Mouse (Mus musculus) erythroblast, embryonic 14.5 days (primary cell): ENCODE data around the gene Iglon5. TPM values are rescaled to one million over a fixed set of nuclear protein-coding genes. Genes with fewer than 3 reads are reported as not detected.

Source experiments
- H3K27me3 ChIP-seq: 2 replicates; pipeline ENCODE4 v1.6.1; 2012; ENCODE audit warnings: inconsistent platforms; ENCODE audit not compliant: control insufficient read depth
- H3K36me3 ChIP-seq: 2 replicates; pipeline ENCODE4 v1.6.1; 2012; ENCODE audit warnings: mild to moderate bottlenecking, inconsistent platforms; ENCODE audit not compliant: control insufficient read depth
- H3K4me1 ChIP-seq: 2 replicates; pipeline ENCODE4 v1.6.1; 2012; ENCODE audit warnings: inconsistent platforms; ENCODE audit not compliant: control insufficient read depth
- H3K4me3 ChIP-seq: replicated peaks from 2 replicates; pipeline ENCODE3; 2012; ENCODE audit warnings: moderate library complexity, mild to moderate bottlenecking, inconsistent platforms
- H3K9me3 ChIP-seq: 2 replicates; pipeline ENCODE4 v1.6.1; 2012; ENCODE audit warnings: low read length, inconsistent platforms, mixed read lengths; ENCODE audit not compliant: control insufficient read depth
- GATA1 ChIP-seq: IDR thresholded peaks from 2 replicates; pipeline ENCODE4 v1.6.1; 2012; ENCODE audit warnings: low read length, inconsistent platforms, mixed read lengths
- TAL1 ChIP-seq: IDR thresholded peaks from 3 replicates; pipeline ENCODE4 v1.6.1; 2012; ENCODE audit warnings: low read length, inconsistent platforms, mixed read lengths
- polyA plus RNA-seq: library from polyadenylated mRNA; stranded (reverse); fragments of >175 nt; gene quantifications from 2 replicates; pipeline ENCODE4 v1.2.3, GENCODE M21; 2012

Gene Iglon5
- polyA plus RNA-seq, 1 experiment, result not detected

- Histone ChIP-seq H3K4me1 (peaks cover 16% of the 10 kb centered on the region), H3K9me3 (no peaks in the 10 kb centered on the region), H3K27me3 (no peaks in the 10 kb centered on the region), H3K4me3 (no peak overlapping the region), H3K36me3 (peaks cover 64% of the 10 kb centered on the region)
- TF ChIP-seq TAL1 (no peak), GATA1 (no peak)
Measured at GRCm38 (mm10) chr7:43452609-43453008, 37.3 kb downstream of the Iglon5 start.

GRCm38 (mm10) chr7:43451726-43452125 lies 38.1 kb downstream of the Iglon5 start:
- peaks cover 55% of the 10 kb centered on the region for H3K36me3 ChIP-seq

DNA sequence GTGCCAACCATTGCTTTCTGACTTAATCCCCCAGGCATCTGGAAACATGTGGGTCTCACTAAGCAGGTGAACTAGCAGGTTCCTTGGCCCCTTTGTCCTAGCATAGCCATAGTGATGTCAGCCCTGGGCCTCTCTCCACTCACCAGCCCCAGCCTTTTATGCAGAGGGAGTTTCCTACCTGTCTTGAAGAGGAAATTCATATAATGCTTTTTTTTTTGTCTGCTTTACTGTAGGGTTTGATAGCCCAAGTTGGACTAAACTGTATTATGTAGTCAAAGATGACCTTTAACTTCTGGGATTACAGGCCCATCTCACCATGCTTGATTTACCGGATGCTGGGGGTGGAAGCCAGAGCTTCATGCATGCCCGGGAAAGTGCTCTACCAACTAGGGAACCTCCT lies 40.1 kb downstream of the Iglon5 start:
- Histone ChIP-seq H3K36me3 (peaks cover 38% of the 10 kb centered on the region), H3K4me1 (peaks cover 30% of the 10 kb centered on the region), H3K27me3 (no peaks in the 10 kb centered on the region), H3K4me3 (no peak overlapping the region), H3K9me3 (no peaks in the 10 kb centered on the region)
- no peak for TF ChIP-seq TAL1
- no peak for TF ChIP-seq GATA1

More at GRCm38 (mm10) chr7:43451726-43452125, 38.1 kb downstream of the Iglon5 start:
- H3K27me3 ChIP-seq, result no peaks in the 10 kb centered on the region
- no peaks in the 10 kb centered on the region for H3K9me3 ChIP-seq
- H3K4me1 ChIP-seq, result peaks cover 16% of the 10 kb centered on the region
- H3K4me3 ChIP-seq, result no peak overlapping the region
- TF ChIP-seq TAL1 (no peak), GATA1 (no peak)

GRCm38 (mm10) chr7:43448246-43448645 lies 41.6 kb downstream of the Iglon5 start:
- no peaks in the 10 kb centered on the region for H3K9me3 ChIP-seq
- H3K4me3 ChIP-seq, result no peak overlapping the region
- H3K4me1 ChIP-seq, result peaks cover 39% of the 10 kb centered on the region
- H3K36me3 ChIP-seq, result peaks cover 22% of the 10 kb centered on the region
- no peaks in the 10 kb centered on the region for H3K27me3 ChIP-seq
- no peak for TF ChIP-seq TAL1
- TF ChIP-seq GATA1, result no peak

DNA sequence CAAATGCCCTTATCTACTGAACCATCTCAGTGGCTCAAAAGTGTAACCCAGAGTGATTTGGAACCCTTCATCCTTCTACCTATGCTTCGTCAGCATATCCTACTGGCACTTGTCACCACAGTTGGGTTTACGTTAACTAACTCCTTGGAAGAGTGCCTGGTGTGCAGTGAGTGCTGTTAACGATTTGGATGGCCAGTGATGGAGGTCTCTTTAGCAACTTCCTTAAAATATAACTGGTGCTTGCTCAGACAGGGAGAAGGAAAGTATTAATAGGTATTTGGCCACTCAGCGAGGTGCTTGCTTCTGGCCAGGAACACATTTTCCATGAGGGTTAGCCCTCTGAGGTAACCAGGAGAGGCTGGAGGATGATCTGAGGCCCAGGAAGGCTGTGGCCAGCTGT lies 42.1 kb downstream of the Iglon5 start:
- H3K4me1 ChIP-seq, result peaks cover 39% of the 10 kb centered on the region
- no peak for TF ChIP-seq TAL1
- TF ChIP-seq GATA1, result no peak

DNA sequence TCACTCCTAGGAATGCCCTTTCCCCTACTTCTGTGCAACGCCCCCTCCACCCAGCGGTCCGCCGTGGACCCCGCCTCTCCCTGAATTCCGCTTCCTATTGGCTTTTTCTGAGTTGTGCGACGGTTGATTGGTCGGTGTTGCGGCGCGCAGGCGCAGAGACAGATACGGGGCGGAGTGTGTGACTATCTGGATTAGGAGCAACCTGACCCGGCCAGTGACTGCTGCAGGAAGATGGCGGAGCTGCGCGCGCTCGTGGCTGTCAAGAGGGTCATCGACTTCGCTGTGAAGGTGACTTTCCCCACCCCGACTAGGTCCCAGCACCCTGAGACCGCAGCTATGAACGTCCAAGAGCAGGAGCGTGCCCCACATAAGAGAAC lies 46.0 kb downstream of the Iglon5 start, which contains the start of the genes Etfb and Gm45233:
Etfb (plus strand) TSS at position 167 of the 377 bp plus-strand sequence.
Gm45233 (plus strand) TSS at position 212 of the 377 bp plus-strand sequence.
- H3K27me3 ChIP-seq, result no peaks in the 10 kb centered on the region
- no peaks in the 10 kb centered on the region for H3K9me3 ChIP-seq
- H3K4me1 ChIP-seq, result peaks cover 43% of the 10 kb centered on the region
- TF ChIP-seq GATA1, result no peak; the same call in 1 of the 2 replicates
- TF ChIP-seq TAL1, result no peak
- peak within 1 kb of the TSS; percentile 83 for H3K4me3 ChIP-seq
- H3K36me3 ChIP-seq, result no peaks in the 10 kb centered on the region; the same call in 1 of the 2 replicates

More for the DNA sequence above, 42.1 kb downstream of the Iglon5 start:
- H3K36me3 ChIP-seq, result peaks cover 18% of the 10 kb centered on the region
- H3K4me3 ChIP-seq, result no peak overlapping the region
- no peaks in the 10 kb centered on the region for H3K27me3 ChIP-seq
- no peaks in the 10 kb centered on the region for H3K9me3 ChIP-seq

DNA sequence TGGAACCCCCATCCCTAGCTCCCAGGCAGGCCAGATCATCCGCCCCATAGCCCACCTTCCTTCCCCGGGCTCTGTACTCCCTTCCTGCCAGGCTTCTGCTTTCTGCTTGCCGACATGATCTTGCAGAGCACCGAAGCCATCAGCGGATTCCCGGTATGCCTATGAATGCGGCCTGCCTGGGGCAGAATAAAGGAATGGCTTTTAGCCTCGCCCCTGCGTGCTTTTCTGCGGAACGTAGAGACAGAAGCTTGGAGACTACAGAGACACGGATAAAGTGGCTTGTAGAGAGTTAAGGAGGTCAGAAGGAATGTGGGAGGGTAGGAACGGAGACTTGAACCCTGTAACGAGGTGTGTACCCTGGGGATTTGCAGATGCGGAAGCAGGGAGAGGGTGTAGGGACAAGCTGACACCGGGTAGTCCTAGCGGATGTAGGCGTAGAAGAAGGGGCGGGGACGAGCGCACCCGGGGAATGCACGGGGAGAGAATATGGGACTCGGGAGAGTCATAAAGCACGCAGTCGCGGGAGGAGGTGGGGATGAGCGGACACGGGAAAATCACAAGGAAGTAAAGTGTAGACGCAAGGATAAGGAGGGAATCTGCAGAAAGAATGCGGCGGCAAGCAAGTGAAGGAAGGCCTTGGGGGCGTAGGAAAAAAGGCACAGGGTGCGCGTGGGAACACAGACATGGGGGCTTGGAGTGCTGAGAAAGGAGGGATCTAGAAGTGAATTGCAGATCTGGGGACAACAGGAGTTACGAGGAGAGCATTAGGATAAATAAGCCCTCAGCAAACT lies 46.6 kb downstream of the Iglon5 start:
- peaks cover 41% of the 10 kb centered on the region for H3K4me1 ChIP-seq
- H3K9me3 ChIP-seq, result no peaks in the 10 kb centered on the region
- TF ChIP-seq GATA1, result no peak
- TF ChIP-seq TAL1, result no peak

DNA sequence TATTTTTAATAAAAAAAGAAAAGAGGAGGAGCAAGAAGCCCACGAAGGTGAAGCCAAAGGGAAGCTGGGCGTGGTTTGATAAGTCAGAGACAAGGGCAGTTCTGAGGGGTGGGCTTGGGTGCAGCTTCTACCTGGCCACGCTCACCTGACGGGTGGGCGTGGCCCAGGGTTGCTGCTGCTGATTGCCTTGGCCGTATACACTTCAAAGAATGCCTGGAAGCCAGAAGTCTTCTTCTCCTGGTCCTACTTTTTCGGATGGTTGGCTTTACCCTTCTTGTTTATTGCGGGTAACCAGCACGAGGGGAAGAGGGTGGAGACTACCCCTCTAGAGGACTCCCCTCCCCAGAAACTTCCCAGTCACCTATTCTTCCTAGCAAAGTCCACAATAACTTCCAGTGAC lies 47.2 kb downstream of the Iglon5 start:
- Histone ChIP-seq H3K4me3 (peak overlapping the region; percentile 83), H3K9me3 (no peaks in the 10 kb centered on the region), H3K27me3 (no peaks in the 10 kb centered on the region), H3K36me3 (no peaks in the 10 kb centered on the region; the same call in 1 of the 2 replicates), H3K4me1 (peaks cover 39% of the 10 kb centered on the region)
- TF ChIP-seq GATA1 (no peak), TAL1 (no peak)

More for the DNA sequence above, 46.6 kb downstream of the Iglon5 start:
- no peaks in the 10 kb centered on the region for H3K27me3 ChIP-seq
- no peaks in the 10 kb centered on the region; the same call in 1 of the 2 replicates for H3K36me3 ChIP-seq
- H3K4me3 ChIP-seq, result peak overlapping the region; percentile 83

GRCm38 (mm10) chr7:43441071-43441470 lies 48.8 kb downstream of the Iglon5 start:
- peaks cover 34% of the 10 kb centered on the region for H3K4me1 ChIP-seq

More at GRCm38 (mm10) chr7:43441071-43441470, 48.8 kb downstream of the Iglon5 start:
- TF ChIP-seq TAL1, result no peak
- TF ChIP-seq GATA1, result no peak
- no peaks in the 10 kb centered on the region for H3K9me3 ChIP-seq
- no peaks in the 10 kb centered on the region for H3K27me3 ChIP-seq
- no peaks in the 10 kb centered on the region for H3K36me3 ChIP-seq
- no peak overlapping the region for H3K4me3 ChIP-seq
